Mouse (Mus musculus) right cerebral cortex, adult 18-20 months (tissue): ENCODE measurements around the gene Orc6.

Experiments
- DNase-seq: peaks from one replicate; pipeline ENCODE4 v3.0.0; 2022; ENCODE audit warnings: mixed read lengths

The Orc6 gene

GRCm38 (mm10) chr8:85299434-85300077 is at the start of gene Orc6, which contains the start of gene Vps35:
Orc6 (plus strand) TSS chr8:85299632.
Vps35 (minus strand) TSS chr8:85299802.
- peak; percentile 95 for DNase-seq

GRCm38 (mm10) chr8:85286846-85287245 is 12.6 kb upstream of the Orc6 start:
- no peak for DNase-seq

GRCm38 (mm10) chr8:85298600-85299433 is 615 bp upstream of the Orc6 start:
- DNase-seq, result peak; percentile 5

- DNase-seq, result no peak
These were observed 2.5 kb downstream of the Orc6 start for GRCm38 (mm10) chr8:85301941-85302340.

- DNase-seq, result no peak
These were observed 3.5 kb downstream of the Orc6 start for GRCm38 (mm10) chr8:85302931-85303330.

- DNase-seq, result peak; percentile 7
These were observed 4.1 kb downstream of the Orc6 start for GRCm38 (mm10) chr8:85303531-85303930.

- DNase-seq, result no peak
These were observed 9.1 kb downstream of the Orc6 start for GRCm38 (mm10) chr8:85308564-85308963.

- peak; percentile 15 for DNase-seq
These were observed 12.3 kb downstream of the Orc6 start for GRCm38 (mm10) chr8:85311743-85312142.

- no peak for DNase-seq
These were observed 13.6 kb downstream of the Orc6 start for GRCm38 (mm10) chr8:85313036-85313435.

GRCm38 (mm10) chr8:85318534-85318933 is 19.1 kb downstream of the Orc6 start:
- no peak for DNase-seq

- no peak for DNase-seq
These were observed 22.5 kb downstream of the Orc6 start for GRCm38 (mm10) chr8:85321981-85322380.

- DNase-seq, result no peak
These were observed 23.7 kb downstream of the Orc6 start for GRCm38 (mm10) chr8:85323084-85323483.

GRCm38 (mm10) chr8:85327036-85327435 is 27.6 kb downstream of the Orc6 start:
- no peak for DNase-seq

- no peak for DNase-seq
These were observed 30.1 kb downstream of the Orc6 start for GRCm38 (mm10) chr8:85329506-85329905.

- no peak for DNase-seq
These were observed 35.7 kb downstream of the Orc6 start for GRCm38 (mm10) chr8:85335105-85335504.

- no peak for DNase-seq
These were observed 36.9 kb downstream of the Orc6 start for GRCm38 (mm10) chr8:85336211-85336933.

- no peak for DNase-seq
These were observed 38.2 kb downstream of the Orc6 start for GRCm38 (mm10) chr8:85337681-85338080.

- DNase-seq, result no peak
These were observed 40.6 kb downstream of the Orc6 start for GRCm38 (mm10) chr8:85339871-85340573.

GRCm38 (mm10) chr8:85353287-85353686 is 53.9 kb downstream of the Orc6 start:
- DNase-seq, result no peak
